Mouse (Mus musculus): ENCODE measurements around the gene Nfib. TPM values are rescaled to one million over a fixed set of nuclear protein-coding genes. Genes with fewer than 3 reads are reported as not detected.

Gene Nfib
- total and polyA plus RNA-seq, 3 experiments, result 0.04 to 0.11 (median 0.09) TPM

DNA sequence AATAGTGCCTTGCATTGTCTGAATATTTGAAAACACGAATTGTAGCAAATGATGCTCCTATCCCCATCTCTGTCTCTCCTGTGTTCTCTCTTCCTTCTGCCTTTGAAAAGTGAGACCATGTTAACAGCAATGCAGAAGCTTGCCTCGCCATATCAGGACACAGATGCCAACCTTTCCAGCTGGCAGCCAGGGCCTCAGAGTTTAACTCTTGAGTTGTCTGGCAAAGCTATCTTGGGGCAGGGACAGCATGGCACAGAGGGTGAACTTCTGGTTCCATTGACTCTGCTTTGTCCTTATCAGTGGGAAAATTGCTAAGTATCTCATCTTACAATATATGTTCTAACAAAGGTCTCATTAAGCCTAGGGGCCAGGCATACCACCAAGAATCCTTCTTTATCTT, 212.8 kb downstream of the Nfib start:
- DNase-seq (ENCODE audit: extremely low read depth), result no peak
- dilution Hi-C loops (cut with MboI; ENCODE audit: extremely low pct_ligation_motif_present, extremely low pct_unique_long_range_greater_than_20kb, low sequenced_read_pairs) (no loop called here), in situ Hi-C loops (cut with MboI; ENCODE audit: low pct_ligation_motif_present, low pct_unique_long_range_greater_than_20kb, low sequenced_read_pairs) (no loop called here)
- no peak overlapping the region for H3K9ac ChIP-seq (ENCODE audit: insufficient read depth, low read depth)
- no peak for TF ChIP-seq POLR2A (IDR thresholded peaks at IDR 0.05; ENCODE audit: low read depth, low read length)
- TF ChIP-seq ZKSCAN1 (IDR thresholded peaks at IDR 0.05; ENCODE audit: borderline replicate concordance, low read depth, low read length), result no peak
- no peaks in the 10 kb centered on the region for H3K36me3 ChIP-seq (replicated peaks in 1 of 2; ENCODE audit: control insufficient read depth in 1 of 2, insufficient read depth in 1 of 2, low read length in 1 of 2)
- no peak overlapping the region for H3K27ac ChIP-seq (ENCODE audit: insufficient read depth, low read depth)
- no peak overlapping the region for H3K4me3 ChIP-seq (replicated peaks in 1 of 3; ENCODE audit: low read depth in 2 of 3, low read length in 2 of 3, poor library complexity in 1 of 3)
- no peak overlapping the region for H3K4me2 ChIP-seq (ENCODE audit: insufficient read depth, low read depth, poor library complexity, severe bottlenecking)
- no peaks in the 10 kb centered on the region for H3K27me3 ChIP-seq (replicated peaks)
- H3K4me1 ChIP-seq (ENCODE audit: control insufficient read depth in 1 of 2, insufficient read depth in 2 of 2), result no peaks in the 10 kb centered on the region
- H3K79me2 ChIP-seq (replicated peaks; ENCODE audit: control insufficient read depth, extremely low read depth, insufficient read depth, poor library complexity, severe bottlenecking), result no peaks in the 10 kb centered on the region
- H3K9me3 ChIP-seq (replicated peaks; ENCODE audit: low read length), result no peaks in the 10 kb centered on the region

DNA sequence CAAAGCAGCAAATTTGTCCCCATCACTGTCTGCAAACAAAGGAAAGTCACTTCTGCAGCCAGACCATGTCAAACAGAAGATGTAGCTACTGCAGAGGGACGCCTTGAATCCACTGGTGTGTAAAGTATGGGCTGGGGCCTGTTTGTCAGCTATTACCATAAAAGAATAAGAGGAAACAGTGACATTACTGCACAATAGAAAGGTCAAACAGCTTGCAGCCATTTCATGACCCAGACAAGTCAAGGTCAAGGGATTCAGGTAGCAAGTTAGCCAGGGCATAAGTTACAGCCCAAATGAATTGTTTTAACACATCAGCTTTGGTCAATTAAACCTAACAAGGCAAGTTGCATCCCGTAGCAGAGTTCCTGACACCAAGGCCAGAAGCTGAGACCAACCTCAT, 215.6 kb downstream of the Nfib start:
- no peaks in the 10 kb centered on the region for H3K79me2 ChIP-seq (replicated peaks; ENCODE audit: control insufficient read depth, extremely low read depth, insufficient read depth, poor library complexity, severe bottlenecking)
- DNase-seq (ENCODE audit: extremely low read depth), result no peak
- no peak overlapping the region for H3K9ac ChIP-seq (ENCODE audit: insufficient read depth, low read depth)
- dilution Hi-C loops (cut with MboI; ENCODE audit: extremely low pct_ligation_motif_present, extremely low pct_unique_long_range_greater_than_20kb, low sequenced_read_pairs), result no loop called here
- no peaks in the 10 kb centered on the region for H3K4me1 ChIP-seq (ENCODE audit: control insufficient read depth in 1 of 2, insufficient read depth in 2 of 2)
- no peak overlapping the region for H3K4me2 ChIP-seq (ENCODE audit: insufficient read depth, low read depth, poor library complexity, severe bottlenecking)
- H3K27ac ChIP-seq (ENCODE audit: insufficient read depth, low read depth), result no peak overlapping the region
- H3K4me3 ChIP-seq (replicated peaks in 1 of 3; ENCODE audit: low read depth in 2 of 3, low read length in 2 of 3, poor library complexity in 1 of 3), result no peak overlapping the region
- TF ChIP-seq USF2 (conservative IDR thresholded peaks at IDR 0.05; ENCODE audit: low read depth, low read length) (no peak), PAX5 (IDR thresholded peaks at IDR 0.05; ENCODE audit: low read length) (no peak), MAFK (IDR thresholded peaks at IDR 0.05; ENCODE audit: insufficient replicate concordance, low read length) (no peak), TBP (conservative IDR thresholded peaks at IDR 0.05; ENCODE audit: low read depth, low read length) (no peak), ZNF384 (IDR thresholded peaks at IDR 0.05; ENCODE audit: low read depth, low read length) (no peak), CHD2 (IDR thresholded peaks at IDR 0.05; ENCODE audit: low read length) (no peak), E2F4 (IDR thresholded peaks at IDR 0.05; ENCODE audit: insufficient replicate concordance, low read depth, low read length) (no peak), SMC3 (IDR thresholded peaks at IDR 0.05; ENCODE audit: low read depth, low read length) (no peak), SIN3A (IDR thresholded peaks at IDR 0.05; ENCODE audit: low read length) (no peak), RAD21 (IDR thresholded peaks at IDR 0.05; ENCODE audit: low read depth, low read length) (no peak), POLR2AphosphoS2 (IDR thresholded peaks at IDR 0.05; ENCODE audit: low read depth, low read length) (no peak), RCOR1 (conservative IDR thresholded peaks at IDR 0.05; ENCODE audit: low read depth, low read length) (no peak)
- no peaks in the 10 kb centered on the region for H3K27me3 ChIP-seq (replicated peaks)
- in situ Hi-C loops (cut with MboI; ENCODE audit: low pct_ligation_motif_present, low pct_unique_long_range_greater_than_20kb, low sequenced_read_pairs), result no loop called here
- H3K9me3 ChIP-seq (replicated peaks; ENCODE audit: low read length), result no peaks in the 10 kb centered on the region
- H3K36me3 ChIP-seq (replicated peaks in 1 of 2; ENCODE audit: control insufficient read depth in 1 of 2, insufficient read depth in 1 of 2, low read length in 1 of 2), result no peaks in the 10 kb centered on the region

DNA sequence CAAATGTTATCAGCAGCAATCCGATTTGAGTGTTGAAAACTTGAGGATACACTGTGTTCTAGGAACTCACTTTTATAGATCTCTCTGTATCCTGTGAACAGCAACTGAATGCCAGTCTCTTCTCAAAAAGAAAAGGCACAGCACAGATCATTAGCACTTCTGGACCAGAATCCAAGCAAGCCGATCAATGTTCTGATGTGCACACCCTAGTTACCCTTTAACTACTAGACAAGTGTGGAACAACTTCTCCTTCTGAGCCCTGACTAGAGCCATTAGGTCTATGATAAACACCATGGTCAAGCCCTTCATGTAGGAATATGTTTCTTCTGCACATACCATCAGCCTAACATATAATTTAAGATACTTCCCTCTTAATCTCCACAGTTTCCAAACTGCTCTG, 219.6 kb downstream of the Nfib start:
- no peak overlapping the region for H3K4me2 ChIP-seq (ENCODE audit: insufficient read depth, low read depth, poor library complexity, severe bottlenecking)
- in situ Hi-C loops (cut with MboI; ENCODE audit: low pct_ligation_motif_present, low pct_unique_long_range_greater_than_20kb, low sequenced_read_pairs), result no loop called here

More for the DNA sequence above, 219.6 kb downstream of the Nfib start:
- Histone ChIP-seq H3K79me2 (replicated peaks; ENCODE audit: control insufficient read depth, extremely low read depth, insufficient read depth, poor library complexity, severe bottlenecking) (no peaks in the 10 kb centered on the region), H3K9me3 (replicated peaks; ENCODE audit: low read length) (no peaks in the 10 kb centered on the region), H3K9ac (ENCODE audit: insufficient read depth, low read depth) (no peak overlapping the region), H3K36me3 (replicated peaks in 1 of 2; ENCODE audit: control insufficient read depth in 1 of 2, insufficient read depth in 1 of 2, low read length in 1 of 2) (no peaks in the 10 kb centered on the region), H3K4me1 (ENCODE audit: control insufficient read depth in 1 of 2, insufficient read depth in 2 of 2) (peaks cover 0 to 4% of the 10 kb centered on the region in 2 experiments; a peak in 1 of 4 replicates), H3K4me3 (replicated peaks in 1 of 3; ENCODE audit: low read depth in 2 of 3, low read length in 2 of 3, poor library complexity in 1 of 3) (no peak overlapping the region), H3K27ac (ENCODE audit: insufficient read depth, low read depth) (no peak overlapping the region), H3K27me3 (replicated peaks) (no peaks in the 10 kb centered on the region)
- no peak for DNase-seq (ENCODE audit: extremely low read depth)
- TF ChIP-seq POLR2A (IDR thresholded peaks at IDR 0.05; ENCODE audit: low read depth, low read length) (no peak), NELFE (IDR thresholded peaks at IDR 0.05; ENCODE audit: low read depth, low read length) (no peak), ELF1 (IDR thresholded peaks at IDR 0.05; ENCODE audit: low read depth, low read length) (no peak), IRF4 (IDR thresholded peaks at IDR 0.05; ENCODE audit: low read depth, low read length) (no peak), TBP (conservative IDR thresholded peaks at IDR 0.05; ENCODE audit: low read depth, low read length) (no peak), CHD1 (IDR thresholded peaks at IDR 0.05; ENCODE audit: low read depth, low read length) (no peak), MYC (IDR thresholded peaks at IDR 0.05; ENCODE audit: low read depth, low read length) (no peak), MEF2A (IDR thresholded peaks at IDR 0.05; ENCODE audit: borderline replicate concordance, low read depth, low read length) (no peak), TCF12 (IDR thresholded peaks at IDR 0.05; ENCODE audit: low read depth, low read length) (no peak)
- dilution Hi-C loops (cut with MboI; ENCODE audit: extremely low pct_ligation_motif_present, extremely low pct_unique_long_range_greater_than_20kb, low sequenced_read_pairs), result no loop called here

All from CH12.LX (cell line).